Mouse (Mus musculus) C2C12 (cell line): ENCODE data around the gene C2cd5. TPM values are rescaled to one million over a fixed set of nuclear protein-coding genes. Genes with fewer than 3 reads are reported as not detected.
A peak's percentile ranks its signal among the peaks of the same experiment; 100 is the strongest.

Experiments
- H3K27me3 ChIP-seq: one replicate; pipeline ENCODE4 v1.6.1; 2011; ENCODE audit not compliant: control insufficient read depth, insufficient read depth, insufficient read length
- H3K36me3 ChIP-seq: one replicate; pipeline ENCODE4 v1.6.1; 2011; ENCODE audit not compliant: control insufficient read depth, insufficient read depth
- H3K4me3 ChIP-seq: one replicate; pipeline ENCODE4 v1.5.1; 2011; ENCODE audit warnings: mild to moderate bottlenecking, control low read depth; ENCODE audit not compliant: poor library complexity, insufficient read depth, severe bottlenecking
- H3K79me2 ChIP-seq: one replicate; pipeline ENCODE4 v1.6.1; 2011; ENCODE audit not compliant: control insufficient read depth, insufficient read depth
- H3K79me3 ChIP-seq: one replicate; pipeline ENCODE4 v1.6.1; 2011; ENCODE audit warnings: low read depth, control low read depth
- H3ac ChIP-seq: one replicate; pipeline ENCODE3; 2011; ENCODE audit warnings: low read depth; ENCODE audit not compliant: control insufficient read depth, insufficient read length
- CEBPB ChIP-seq: IDR thresholded peaks from one replicate; pipeline ENCODE4 v1.6.1; 2011; ENCODE audit warnings: low read depth, mild to moderate bottlenecking, control low read depth, moderate library complexity
- CTCF ChIP-seq: IDR thresholded peaks from one replicate; pipeline ENCODE4 v1.5.1; 2011; ENCODE audit not compliant: control insufficient read depth, insufficient read depth, insufficient read length
- FOSL1 ChIP-seq: IDR thresholded peaks from one replicate; pipeline ENCODE4 v1.8.0; 2011; ENCODE audit warnings: mild to moderate bottlenecking, low read length; ENCODE audit not compliant: poor library complexity, insufficient read depth, severe bottlenecking
- MAX ChIP-seq: IDR thresholded peaks from one replicate; pipeline ENCODE4 v1.6.1; 2011; ENCODE audit warnings: mild to moderate bottlenecking, control low read depth
- MYOD1 ChIP-seq: IDR thresholded peaks from one replicate; pipeline ENCODE4 v1.6.1; 2011; ENCODE audit warnings: low read depth; ENCODE audit not compliant: control insufficient read depth, insufficient read length
- MYOG ChIP-seq: IDR thresholded peaks from one replicate; pipeline ENCODE4 v1.6.1; 2011; ENCODE audit not compliant: control insufficient read depth, insufficient read length; ENCODE audit errors: extremely low read depth
- USF1 ChIP-seq: IDR thresholded peaks from one replicate; pipeline ENCODE4 v1.6.1; 2011; ENCODE audit warnings: low read depth, mild to moderate bottlenecking, control low read depth, moderate library complexity
- polyA plus RNA-seq: library from polyadenylated mRNA; unstranded; fragments of >200 nt; fragmentation: generic; extraction: Trizol; gene quantifications from one replicate; pipeline ENCODE4 v1.2.1, GENCODE M21; 2012; ENCODE audit warnings: missing spikeins

Gene C2cd5
- polyA plus RNA-seq, 1 experiment = 4.8 TPM

DNA sequence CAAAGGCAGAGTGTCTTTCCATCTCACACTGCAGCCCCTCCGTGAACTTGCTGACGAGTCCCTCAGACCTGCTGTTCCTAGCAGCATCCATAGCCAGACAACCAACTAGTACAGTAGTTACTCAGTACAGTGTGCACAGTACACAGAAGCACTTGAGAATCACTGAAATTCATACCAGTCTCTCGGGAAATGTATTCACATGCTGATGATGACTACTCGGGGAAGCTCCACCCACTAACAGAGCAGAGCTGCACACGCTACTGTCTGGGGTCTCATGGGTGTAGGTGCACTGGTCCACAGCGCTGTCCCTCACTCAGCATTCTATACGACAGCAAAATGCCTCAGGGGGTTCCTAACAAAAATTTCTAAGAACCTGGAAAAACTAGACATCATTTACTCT, 19.2 kb downstream of the C2cd5 start:
- Histone ChIP-seq H3K27me3 (no peaks in the 10 kb centered on the region), H3K79me2 (no peaks in the 10 kb centered on the region), H3K36me3 (peaks cover 50% of the 10 kb centered on the region), H3K4me3 (no peak overlapping the region), H3ac (no peak overlapping the region), H3K79me3 (no peaks in the 10 kb centered on the region)
- TF ChIP-seq CEBPB = no peak
- TF ChIP-seq CTCF = no peak
- TF ChIP-seq MYOD1 = no peak
- no peak for TF ChIP-seq FOSL1
- TF ChIP-seq MYOG = no peak
- no peak for TF ChIP-seq USF1
- no peak for TF ChIP-seq MAX

DNA sequence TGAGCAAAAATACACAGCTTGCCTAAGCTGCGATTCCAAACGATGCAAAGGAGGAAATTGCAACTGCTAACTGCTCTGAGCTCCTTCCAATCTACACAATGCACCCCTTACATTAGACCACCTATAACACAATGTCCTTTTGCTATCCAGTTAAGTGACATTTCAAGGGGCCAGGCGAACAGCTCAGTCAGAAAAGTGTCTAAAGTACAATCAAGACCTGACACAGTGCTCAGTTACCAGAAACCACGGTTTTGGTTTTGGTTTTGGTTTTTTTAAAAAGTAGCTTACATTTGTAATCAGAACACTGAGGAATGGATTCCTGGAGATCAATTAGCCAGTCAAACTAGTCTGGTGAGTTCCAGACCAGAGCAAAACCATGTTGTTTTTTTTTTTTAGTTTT, 20.8 kb downstream of the C2cd5 start:
- H3K36me3 ChIP-seq = peaks cover 43% of the 10 kb centered on the region

DNA sequence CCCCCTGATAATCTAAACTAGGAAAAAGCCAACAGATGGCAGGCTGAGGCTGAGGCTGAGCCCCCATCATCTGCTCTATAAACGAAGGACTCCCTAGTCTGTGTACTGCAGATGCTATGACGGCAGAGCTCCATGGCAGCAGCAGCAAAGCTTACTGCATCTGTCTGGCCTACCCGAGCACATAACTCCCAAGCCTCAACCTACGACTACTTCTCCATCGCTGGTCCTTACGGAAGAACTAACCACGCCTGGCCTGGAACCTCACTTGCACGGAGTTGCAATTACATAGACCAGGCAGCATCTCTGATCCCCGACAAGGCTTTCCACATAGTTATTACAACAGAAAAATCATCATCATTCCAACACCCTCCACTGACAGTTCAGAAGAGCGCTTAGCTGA, 23.5 kb downstream of the C2cd5 start:
- TF ChIP-seq MYOG (no peak), CTCF (no peak), CEBPB (no peak), MAX (no peak), FOSL1 (no peak), USF1 (no peak), MYOD1 (no peak)
- no peaks in the 10 kb centered on the region for H3K27me3 ChIP-seq
- H3K79me2 ChIP-seq = no peaks in the 10 kb centered on the region
- H3K36me3 ChIP-seq = peaks cover 43% of the 10 kb centered on the region
- no peak overlapping the region for H3ac ChIP-seq
- no peak overlapping the region for H3K4me3 ChIP-seq
- no peaks in the 10 kb centered on the region for H3K79me3 ChIP-seq

More for the DNA sequence above, 20.8 kb downstream of the C2cd5 start:
- Histone ChIP-seq H3K79me2 (no peaks in the 10 kb centered on the region), H3K27me3 (no peaks in the 10 kb centered on the region), H3K79me3 (no peaks in the 10 kb centered on the region), H3ac (no peak overlapping the region), H3K4me3 (no peak overlapping the region)
- TF ChIP-seq USF1 = no peak
- TF ChIP-seq MAX = no peak
- TF ChIP-seq CTCF = no peak
- TF ChIP-seq FOSL1 = no peak
- no peak for TF ChIP-seq MYOG
- TF ChIP-seq MYOD1 = no peak
- TF ChIP-seq CEBPB = no peak

DNA sequence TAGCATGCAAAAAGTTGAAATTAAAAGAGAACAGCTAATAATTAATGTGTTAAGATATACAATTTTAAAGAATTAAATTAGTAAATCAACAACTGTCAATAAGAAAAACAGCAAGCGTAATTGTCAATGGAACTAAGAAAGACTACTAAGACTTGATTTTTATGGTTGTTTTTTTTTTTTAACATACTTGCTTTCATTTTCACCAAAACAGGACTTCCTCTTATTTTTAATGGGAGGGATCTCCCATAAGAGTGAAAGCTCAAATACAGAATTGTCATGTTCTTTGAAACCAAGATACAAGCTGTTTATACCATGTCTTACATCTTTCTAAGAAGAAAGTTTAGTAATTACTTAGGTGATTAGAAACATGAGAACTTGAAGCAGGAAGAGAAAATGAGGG, 26.0 kb downstream of the C2cd5 start:
- H3K36me3 ChIP-seq = peaks cover 43% of the 10 kb centered on the region
- TF ChIP-seq MYOG = no peak
- no peak for TF ChIP-seq MAX
- TF ChIP-seq USF1 = no peak
- no peak for TF ChIP-seq CEBPB
- no peak for TF ChIP-seq MYOD1
- TF ChIP-seq FOSL1 = no peak
- TF ChIP-seq CTCF = no peak
- H3K79me3 ChIP-seq = no peaks in the 10 kb centered on the region
- H3K4me3 ChIP-seq = no peak overlapping the region
- no peaks in the 10 kb centered on the region for H3K79me2 ChIP-seq
- H3K27me3 ChIP-seq = no peaks in the 10 kb centered on the region
- H3ac ChIP-seq = no peak overlapping the region

DNA sequence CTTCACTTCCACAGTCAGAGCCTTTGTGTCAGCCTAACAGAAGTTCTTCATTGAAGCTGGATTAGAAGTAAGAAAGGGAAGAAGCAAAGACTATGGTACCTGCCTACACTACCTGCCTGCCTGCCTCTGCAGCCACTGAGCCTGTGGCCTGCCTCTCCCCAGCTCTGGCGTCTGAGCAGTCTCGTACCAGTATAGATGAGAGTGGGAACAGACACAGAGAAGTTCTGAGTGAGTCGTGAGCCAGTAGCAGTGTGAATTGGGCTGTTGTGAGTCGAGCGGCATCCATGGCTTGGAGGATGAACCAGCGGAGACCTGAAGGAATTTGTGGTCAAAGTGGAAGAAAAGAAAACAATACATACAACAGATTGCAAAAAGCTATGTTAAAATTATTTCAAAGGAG, 26.5 kb downstream of the C2cd5 start:
- H3K36me3 ChIP-seq = peaks cover 39% of the 10 kb centered on the region
- no peak overlapping the region for H3K4me3 ChIP-seq
- TF ChIP-seq MAX (no peak), USF1 (no peak), MYOD1 (no peak), CTCF (no peak), CEBPB (no peak), MYOG (no peak), FOSL1 (no peak)
- H3ac ChIP-seq = no peak overlapping the region
- no peaks in the 10 kb centered on the region for H3K27me3 ChIP-seq
- no peaks in the 10 kb centered on the region for H3K79me2 ChIP-seq
- no peaks in the 10 kb centered on the region for H3K79me3 ChIP-seq

DNA sequence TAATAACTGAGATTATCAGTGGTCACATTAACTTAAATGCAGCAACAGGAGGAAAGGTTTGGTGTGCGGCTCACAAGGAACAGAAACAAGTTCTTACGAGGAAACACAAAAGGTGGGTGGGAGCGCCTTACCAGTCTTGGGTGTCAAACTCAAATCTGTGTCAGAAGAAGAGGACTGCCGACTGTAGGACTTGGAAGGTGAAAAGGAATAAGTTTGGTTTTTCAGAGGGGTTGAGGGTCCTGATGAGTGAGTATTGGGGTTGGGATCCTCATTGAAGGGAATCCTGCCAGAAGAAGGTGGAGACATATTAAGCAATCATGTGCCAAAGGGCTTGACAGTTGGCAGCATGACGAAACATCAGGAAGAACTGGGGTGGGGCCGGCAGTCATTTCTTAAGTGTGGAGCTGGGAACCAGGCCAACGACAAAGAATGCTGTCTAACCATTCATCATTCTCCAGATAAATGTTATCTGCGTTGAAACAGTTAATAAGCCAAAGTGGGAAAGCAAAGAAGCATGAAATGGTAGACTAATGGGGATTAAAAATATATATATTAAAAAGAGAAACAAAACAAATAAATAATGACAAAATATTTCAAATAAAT, 27.4 kb downstream of the C2cd5 start:
- TF ChIP-seq FOSL1 = no peak
- TF ChIP-seq CEBPB = peak; percentile 78
- Histone ChIP-seq H3K79me2 (no peaks in the 10 kb centered on the region), H3K79me3 (no peaks in the 10 kb centered on the region), H3K27me3 (no peaks in the 10 kb centered on the region), H3ac (no peak overlapping the region), H3K36me3 (peaks cover 30% of the 10 kb centered on the region), H3K4me3 (no peak overlapping the region)
